Mouse (Mus musculus): ENCODE results near the gene Ap5z1.

The Ap5z1 gene

DNA sequence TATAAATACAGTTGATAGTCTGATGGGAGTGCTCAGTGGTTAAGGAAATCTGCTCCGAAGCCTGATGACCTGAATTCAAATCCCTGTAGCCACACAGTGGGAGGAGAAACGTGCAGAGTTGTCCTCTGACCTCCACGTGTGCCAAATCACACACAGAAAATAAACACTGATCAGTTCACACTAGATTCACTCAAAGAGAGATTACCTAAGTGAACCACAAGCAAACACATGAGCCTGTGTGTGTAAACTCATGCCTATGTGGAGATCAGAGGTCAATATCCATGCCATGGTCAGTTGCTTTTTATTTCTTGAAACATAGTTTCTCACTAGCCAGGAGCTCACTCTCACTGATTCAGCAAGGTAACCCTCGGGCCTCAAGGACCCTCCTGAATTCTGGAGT is 56.6 kb downstream of the Ap5z1 start:
- DNase-seq (ENCODE audit: low spot score in 2 of 2): no peak

DNA sequence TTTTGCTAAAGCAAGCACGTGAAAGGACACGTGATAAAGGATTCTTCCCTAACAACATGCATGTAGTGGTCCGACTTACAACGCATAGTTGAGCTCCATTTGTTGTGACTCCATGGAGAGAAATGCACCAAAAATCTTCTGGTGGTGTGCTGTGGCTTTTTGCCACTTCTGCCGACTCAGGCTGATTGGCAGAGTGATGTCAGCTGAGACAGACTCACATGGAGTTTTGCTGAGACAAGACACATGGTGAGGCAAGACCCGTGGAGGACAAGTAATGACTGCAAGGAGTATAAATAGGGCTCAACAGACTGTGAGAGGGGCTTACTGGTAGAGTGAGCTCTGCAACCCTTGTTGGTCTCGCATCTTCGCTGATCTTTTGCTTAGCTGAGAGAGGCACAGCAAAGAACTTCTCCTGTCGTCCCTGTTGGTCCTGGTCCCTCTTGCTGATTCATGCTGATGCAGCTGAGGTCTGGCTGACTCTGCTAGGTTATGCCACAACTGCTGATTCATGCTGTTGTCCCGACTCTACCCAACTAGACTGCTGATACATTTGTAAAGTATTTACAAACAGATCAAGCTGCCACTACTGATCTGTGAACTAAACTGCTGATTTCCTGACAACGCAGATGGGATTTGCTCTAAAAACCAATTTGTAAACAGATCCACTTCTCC is 57.6 kb downstream of the Ap5z1 start:
- no peak for DNase-seq (ENCODE audit: low spot score in 2 of 2)

DNA sequence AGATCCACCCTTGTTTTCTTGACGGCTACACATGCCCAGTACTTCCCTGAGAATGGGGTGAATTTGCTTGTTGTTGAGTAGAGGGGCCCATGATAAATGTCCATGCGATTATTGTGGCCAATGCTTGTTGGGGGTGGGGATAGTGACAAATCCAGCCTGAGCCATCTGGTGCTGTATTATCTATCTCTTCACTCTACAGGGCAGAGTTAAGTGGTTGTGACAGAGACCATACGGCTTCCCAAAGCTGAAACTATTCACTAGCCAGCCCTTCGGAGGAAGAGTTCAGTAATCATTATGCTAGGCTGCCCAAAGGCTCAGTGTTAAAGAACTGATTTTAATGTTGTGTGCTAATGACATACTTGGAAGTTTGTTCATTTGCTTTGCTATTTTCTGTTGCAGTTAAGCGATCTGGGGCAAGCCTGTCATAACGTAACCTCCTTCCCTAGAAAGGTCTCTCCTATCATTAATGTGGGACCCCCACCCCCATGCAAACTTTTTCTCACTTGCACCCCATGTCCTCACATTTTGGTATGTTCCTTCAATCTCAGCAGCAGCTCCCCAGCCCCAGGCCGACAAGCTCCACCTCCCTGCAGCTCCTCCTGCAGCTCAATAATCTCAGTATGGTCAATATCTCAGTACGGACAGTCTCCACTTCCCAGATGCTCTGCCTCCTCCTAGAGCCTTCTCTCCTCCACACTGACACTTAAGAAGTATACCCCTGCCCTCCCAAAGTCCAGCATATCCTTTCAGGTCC is 61.1 kb downstream of the Ap5z1 start:
- no peak for DNase-seq (ENCODE audit: low spot score in 2 of 2)
